Mouse (Mus musculus): ENCODE results near the gene Txlnb.
A peak's percentile ranks its signal among the peaks of the same experiment; 100 is the strongest.
"Not testable (repeated sequence)": the region's sequence is repeated elsewhere in the genome, so short reads cannot be mapped to it uniquely, and the experiment has no call there.

Gene Txlnb

DNA sequence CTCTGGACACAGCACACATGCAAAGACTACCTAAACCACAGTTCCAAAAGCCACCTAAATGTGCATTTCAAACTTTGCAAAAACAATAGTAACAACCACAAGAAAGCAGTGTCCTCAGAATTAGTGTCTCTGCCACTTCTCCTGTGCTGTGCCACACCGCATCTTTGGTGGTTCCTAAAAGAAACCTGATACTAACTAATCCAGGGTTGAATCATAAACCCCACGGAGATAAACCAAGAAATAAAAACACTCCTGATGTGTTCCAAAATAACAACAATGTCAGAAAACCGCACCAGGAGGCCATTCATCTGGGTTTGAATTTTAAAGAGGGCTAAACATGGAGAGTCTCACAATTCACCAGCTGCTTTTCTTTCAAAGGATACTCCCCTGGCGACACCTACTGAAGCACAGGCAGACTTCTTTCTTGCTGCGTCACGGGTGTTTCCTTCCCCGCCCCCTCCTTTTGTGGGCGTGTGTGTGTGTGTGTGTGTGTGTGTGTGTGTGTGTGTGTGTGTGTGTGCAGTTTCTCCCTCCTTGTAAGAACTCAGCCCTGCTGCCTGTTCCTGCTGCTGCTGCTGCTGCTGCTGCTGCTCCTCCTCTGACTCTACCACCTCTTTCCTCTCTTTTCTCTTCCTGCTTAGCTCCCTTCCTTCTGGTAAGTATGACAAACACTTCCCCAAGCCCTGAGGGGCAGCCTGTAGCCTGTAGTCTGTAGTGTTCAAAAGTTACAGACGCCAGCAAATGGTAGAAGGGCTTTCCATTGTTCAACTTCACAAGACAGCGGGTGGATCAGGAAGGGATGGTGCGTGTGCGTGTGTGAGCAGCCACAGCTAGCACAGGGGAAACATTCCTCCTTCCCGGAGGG, at the start of gene Txlnb:
Gene Txlnb (plus strand): TSS at position 460 of the 865 bp plus-strand sequence.
- DNase-seq, result peak; percentile 60 to 76

GRCm38 (mm10) chr10:17752478-17752877, 43.5 kb upstream of the Txlnb start:
- DNase-seq, result no peak

GRCm38 (mm10) chr10:17759772-17760171, 36.3 kb upstream of the Txlnb start:
- no peak for DNase-seq

- DNase-seq, result no peak
Observed at GRCm38 (mm10) chr10:17760750-17761613, 35.0 kb upstream of the Txlnb start.

GRCm38 (mm10) chr10:17761652-17762051, 34.4 kb upstream of the Txlnb start:
- no peak for DNase-seq

GRCm38 (mm10) chr10:17762946-17763345, 33.1 kb upstream of the Txlnb start:
- no peak for DNase-seq

DNA sequence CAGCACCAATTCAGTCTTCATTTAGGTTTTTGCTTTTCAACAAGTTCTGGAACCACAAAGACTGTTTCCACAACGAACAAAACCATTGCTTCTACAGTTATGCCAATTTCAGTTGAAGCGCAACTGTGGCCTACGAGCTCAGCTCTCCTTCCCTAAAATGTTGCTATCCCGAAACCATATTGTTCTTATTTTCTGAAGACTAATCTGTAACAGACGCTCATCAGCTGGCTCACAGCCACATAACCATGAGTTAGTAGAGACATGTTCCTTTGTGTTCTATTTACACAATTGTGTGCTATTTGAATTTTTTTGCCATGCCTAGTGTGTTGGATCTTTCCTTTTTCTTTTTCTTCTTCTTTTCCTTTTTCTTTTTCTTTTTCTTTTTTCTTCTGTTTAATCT, 26.2 kb upstream of the Txlnb start:
- DNase-seq, result no peak

GRCm38 (mm10) chr10:17772364-17772763, 23.7 kb upstream of the Txlnb start:
- peak; percentile 47 to 67 for DNase-seq

GRCm38 (mm10) chr10:17774366-17774765, 21.7 kb upstream of the Txlnb start:
- no peak for DNase-seq

- no peak for DNase-seq
Observed at GRCm38 (mm10) chr10:17775079-17775478, 20.9 kb upstream of the Txlnb start.

- not testable (repeated sequence) for DNase-seq
Observed at GRCm38 (mm10) chr10:17776684-17777083, 19.3 kb upstream of the Txlnb start.

GRCm38 (mm10) chr10:17786771-17787170, 9.3 kb upstream of the Txlnb start:
- DNase-seq, result no peak

GRCm38 (mm10) chr10:17787938-17788337, 8.1 kb upstream of the Txlnb start:
- no peak for DNase-seq

- DNase-seq, result no peak
Observed at GRCm38 (mm10) chr10:17788347-17788746, 7.7 kb upstream of the Txlnb start.

GRCm38 (mm10) chr10:17793926-17794325, 2.1 kb upstream of the Txlnb start:
- DNase-seq, result no peak

DNA sequence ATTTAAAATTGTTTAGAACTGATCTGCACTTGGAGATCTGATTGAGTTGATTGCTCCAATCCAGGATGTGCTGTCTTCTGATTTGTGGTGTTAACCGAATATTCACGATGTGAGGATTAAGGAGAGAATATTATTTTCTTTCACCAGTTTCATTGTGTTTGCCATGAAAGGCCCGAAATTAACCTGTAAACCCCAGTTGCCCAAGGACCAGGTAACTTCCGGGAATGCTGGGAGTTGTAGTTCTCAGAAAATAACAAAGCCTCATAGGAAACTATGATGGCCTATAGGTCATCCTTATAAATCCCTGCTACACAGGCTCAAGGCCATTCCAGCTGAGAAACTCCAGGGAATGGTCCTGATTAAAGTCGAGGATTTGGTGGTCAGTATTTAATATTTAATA, 1.6 kb upstream of the Txlnb start:
- DNase-seq, result no peak

GRCm38 (mm10) chr10:17795227-17795626, 799 bp upstream of the Txlnb start:
- no peak for DNase-seq

GRCm38 (mm10) chr10:17796846-17797631, 1.0 kb downstream of the Txlnb start:
- no peak for DNase-seq

- DNase-seq, result no peak
Observed at GRCm38 (mm10) chr10:17797681-17798080, 1.7 kb downstream of the Txlnb start.

GRCm38 (mm10) chr10:17801788-17802187, 5.8 kb downstream of the Txlnb start:
- DNase-seq, result no peak

DNA sequence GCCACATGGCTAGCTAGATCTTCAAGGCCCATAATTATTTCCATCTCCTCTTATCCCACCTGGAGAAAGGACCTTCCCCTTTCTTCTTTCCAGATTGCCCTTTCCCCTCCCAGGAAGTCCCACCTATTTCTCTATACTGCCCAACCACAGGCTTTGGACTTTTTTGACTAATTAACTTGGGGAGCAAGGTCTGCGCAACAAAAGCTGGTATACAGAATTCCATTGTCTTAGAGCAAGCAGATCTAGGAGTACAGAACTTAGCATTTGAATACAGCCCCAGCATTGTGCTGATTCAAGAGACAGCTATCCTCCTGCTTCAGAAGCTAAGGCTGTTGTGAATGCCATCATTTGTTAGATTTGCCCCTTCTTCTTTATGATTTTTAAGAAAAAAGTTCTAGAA, 12.5 kb downstream of the Txlnb start:
- no peak for DNase-seq

GRCm38 (mm10) chr10:17815052-17815451, 19.0 kb downstream of the Txlnb start:
- DNase-seq, result no peak

DNA sequence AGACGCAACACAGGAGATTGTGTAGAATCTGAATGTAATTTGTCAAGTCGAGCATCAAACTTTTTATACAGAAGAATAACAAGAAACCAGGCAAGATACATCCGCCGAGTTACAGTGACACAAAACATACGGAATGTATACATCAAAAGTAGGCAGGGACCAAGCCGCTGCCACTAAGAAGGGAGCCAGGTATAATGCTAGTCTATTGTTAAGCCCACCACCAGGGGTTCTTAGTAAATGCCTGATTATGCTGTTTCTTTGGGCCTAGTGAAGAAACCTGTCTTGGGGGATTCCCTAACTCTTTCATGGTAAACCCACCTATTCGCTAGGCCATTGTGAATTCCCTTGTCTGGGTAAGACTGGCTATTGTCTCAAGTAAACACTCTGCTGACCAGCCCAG, 24.4 kb downstream of the Txlnb start:
- DNase-seq, result not testable (repeated sequence)

Measured in thymus, adult 18-20 months (tissue).